Comparison of ENCODE assay signal across 8 mouse cellular contexts in genomic region chr11:60808286-60809070, GRCm38 (mm10). TPM values are rescaled to one million over a fixed set of nuclear protein-coding genes. Genes with fewer than 3 reads are reported as not detected.
DNase-seq lines count a peak whose midpoint lies in the region; ATAC-seq lines count a peak whose summit lies in the region.

No protein-coding gene starts in this region.

- no peak overlapping the region for H3K4me2 ChIP-seq in hindbrain, embryonic 14.5 days (replicated peaks)
- no peak overlapping the region for H3K4me2 ChIP-seq in hindbrain, embryonic 11.5 days (replicated peaks; ENCODE audit: low read depth, low read length)
- H3K4me2 ChIP-seq in heart, embryonic 16.5 days (ENCODE audit: low read depth, low read length) = peak overlapping the region; percentile 13; the same call in 1 of the 2 replicates

- no peaks in the 10 kb centered on the region for H3K9me3 ChIP-seq in hindbrain, embryonic 14.5 days (ENCODE audit: control insufficient read depth, low read length)
- no peaks in the 10 kb centered on the region for H3K9me3 ChIP-seq in hindbrain, embryonic 11.5 days (ENCODE audit: control insufficient read depth, low read length)
- H3K9me3 ChIP-seq in heart, embryonic 16.5 days (replicated peaks; ENCODE audit: control insufficient read depth, low read length) = no peaks in the 10 kb centered on the region

- H3K36me3 ChIP-seq in hindbrain, embryonic 14.5 days (replicated peaks; ENCODE audit: control insufficient read depth, insufficient read depth) = no peaks in the 10 kb centered on the region
- H3K36me3 ChIP-seq in hindbrain, embryonic 11.5 days (ENCODE audit: control insufficient read depth, insufficient read depth, low read length) = no peaks in the 10 kb centered on the region
- no peaks in the 10 kb centered on the region for H3K36me3 ChIP-seq in heart, embryonic 16.5 days (ENCODE audit: control insufficient read depth, insufficient read depth)

- H3K4me3 ChIP-seq in hindbrain, embryonic 14.5 days (replicated peaks; ENCODE audit: low read length) = no peak overlapping the region
- no peak overlapping the region for H3K4me3 ChIP-seq in hindbrain, embryonic 11.5 days (ENCODE audit: low read depth, low read length)
- H3K4me3 ChIP-seq in heart, embryonic 16.5 days (ENCODE audit: low read length) = no peak overlapping the region

- peaks cover 6% of the 10 kb centered on the region; the same call in 1 of the 2 replicates for H3K4me1 ChIP-seq in hindbrain, embryonic 14.5 days (replicated peaks; ENCODE audit: control insufficient read depth, insufficient read depth, low read length)
- H3K4me1 ChIP-seq in hindbrain, embryonic 11.5 days (replicated peaks; ENCODE audit: control insufficient read depth, insufficient read depth, low read length) = no peaks in the 10 kb centered on the region
- peaks cover 29% of the 10 kb centered on the region for H3K4me1 ChIP-seq in heart, embryonic 16.5 days (ENCODE audit: control insufficient read depth, insufficient read depth, low read length)

- ATAC-seq in hindbrain, embryonic 14.5 days (ENCODE audit: low FRiP score) = no peak
- no peak for ATAC-seq in hindbrain, embryonic 11.5 days (ENCODE audit: low FRiP score)
- no peak for ATAC-seq in heart, embryonic 16.5 days (replicated peaks; ENCODE audit: extremely low read depth, insufficient read depth, low FRiP score)
- ATAC-seq in megakaryocyte-erythroid progenitor cell, adult 5-6 weeks (replicated peaks; ENCODE audit: low FRiP score, low TSS enrichment, poor library complexity, severe bottlenecking) = peak; percentile 73

- peak; percentile 57 for DNase-seq in hindbrain, embryonic 14.5 days (ENCODE audit: low spot score)
- no peak for DNase-seq in hindbrain, embryonic 11.5 days (ENCODE audit: low spot score)
- peak; percentile 41 for DNase-seq in R1 (ENCODE audit: low read depth, low spot score)
- DNase-seq in layer of hippocampus, postnatal 10 days (ENCODE audit: low spot score in 2 of 2) = peak; percentile 19 to 29
- no peak for DNase-seq in c-Kit-positive CD71-positive TER-119-positive erythroid progenitor cells, embryonic 14.5 days (ENCODE audit: low spot score)
- no peak for DNase-seq in spleen, postnatal 10 days (ENCODE audit: low spot score in 2 of 2)

- WGBS in hindbrain, embryonic 14.5 days = 77% methylated on average over 4 of the region's 4 CpGs
- 86% methylated on average over 4 of the region's 4 CpGs for WGBS in hindbrain, embryonic 11.5 days
- 65% methylated on average over 4 of the region's 4 CpGs for WGBS in heart, embryonic 16.5 days

- H3K27ac ChIP-seq in hindbrain, embryonic 14.5 days = no peak overlapping the region
- no peak overlapping the region for H3K27ac ChIP-seq in hindbrain, embryonic 11.5 days (ENCODE audit: low read depth, low read length)
- peak overlapping the region; percentile 30 for H3K27ac ChIP-seq in heart, embryonic 16.5 days (ENCODE audit: low read length)

- H3K27me3 ChIP-seq in hindbrain, embryonic 14.5 days (ENCODE audit: control insufficient read depth, insufficient read depth, low read length) = no peaks in the 10 kb centered on the region
- H3K27me3 ChIP-seq in hindbrain, embryonic 11.5 days (ENCODE audit: control insufficient read depth, insufficient read depth, low read length) = no peaks in the 10 kb centered on the region
- H3K27me3 ChIP-seq in heart, embryonic 16.5 days (ENCODE audit: control insufficient read depth, insufficient read depth, low read length) = no peaks in the 10 kb centered on the region

- H3K9ac ChIP-seq in hindbrain, embryonic 14.5 days = no peak overlapping the region
- no peak overlapping the region for H3K9ac ChIP-seq in hindbrain, embryonic 11.5 days (ENCODE audit: low read depth, low read length)
- H3K9ac ChIP-seq in heart, embryonic 16.5 days (ENCODE audit: low read length) = 0 out of 2 replicates have a peak overlapping the region, but pooled peaks have one; percentile 7

RNA-seq across cellular contexts. Expression of gene Shmt1, which starts 3.0 kb away (rescaled TPM):
- polyA plus RNA-seq in hindbrain, embryonic 14.5 days (2014; fragmentation: Nextera tagmentation; extraction: Ambion mirVana) = 6.4 and 8.7 TPM in 2 replicates
- 32.9 and 37.3 TPM in 2 replicates for polyA plus RNA-seq in hindbrain, embryonic 11.5 days (2014; fragmentation: Nextera tagmentation; extraction: Ambion mirVana)
- 50.9 and 52.7 TPM in 2 replicates for polyA plus RNA-seq in heart, embryonic 16.5 days (2015; fragmentation: Nextera tagmentation; extraction: Ambion mirVana)
- 1 to 10 TPM; 3.9 to 7.1 TPM for total RNA-seq in layer of hippocampus, postnatal 10 days (2021)
- 9.1 and 11.9 TPM in 2 replicates for total RNA-seq in megakaryocyte-erythroid progenitor cell, adult 5-6 weeks (2014; fragmentation: Nextera tagmentation)
- 29.1 and 73.7 TPM in 2 replicates for total RNA-seq in megakaryocyte-erythroid progenitor cell, adult 5-6 weeks (2017)

RNA-seq across cellular contexts. Expression of gene Dhrs7b, which starts 22.0 kb away (rescaled TPM):
- 34.3 and 34.6 TPM in 2 replicates for polyA plus RNA-seq in hindbrain, embryonic 14.5 days (2014; fragmentation: Nextera tagmentation; extraction: Ambion mirVana)
- 23.5 and 30.5 TPM in 2 replicates for polyA plus RNA-seq in hindbrain, embryonic 11.5 days (2014; fragmentation: Nextera tagmentation; extraction: Ambion mirVana)
- polyA plus RNA-seq in heart, embryonic 16.5 days (2015; fragmentation: Nextera tagmentation; extraction: Ambion mirVana) = 29.9 and 33.6 TPM in 2 replicates
- 10 to 100 TPM; 26.1 to 27.4 TPM for total RNA-seq in layer of hippocampus, postnatal 10 days (2021)
- 18.5 and 19.1 TPM in 2 replicates for total RNA-seq in megakaryocyte-erythroid progenitor cell, adult 5-6 weeks (2014; fragmentation: Nextera tagmentation)
- total RNA-seq in megakaryocyte-erythroid progenitor cell, adult 5-6 weeks (2017) = 15.4 and 27.2 TPM in 2 replicates

RNA-seq across cellular contexts. Expression of gene Smcr8, which starts 31.2 kb away (rescaled TPM):
- polyA plus RNA-seq in hindbrain, embryonic 14.5 days (2014; fragmentation: Nextera tagmentation; extraction: Ambion mirVana) = 8.3 and 8.9 TPM in 2 replicates
- polyA plus RNA-seq in hindbrain, embryonic 11.5 days (2014; fragmentation: Nextera tagmentation; extraction: Ambion mirVana) = 8.4 and 8.8 TPM in 2 replicates
- 4.3 and 4.6 TPM in 2 replicates for polyA plus RNA-seq in heart, embryonic 16.5 days (2015; fragmentation: Nextera tagmentation; extraction: Ambion mirVana)
- 10 to 100 TPM; 22.1 to 23.6 TPM for total RNA-seq in layer of hippocampus, postnatal 10 days (2021)
- total RNA-seq in megakaryocyte-erythroid progenitor cell, adult 5-6 weeks (2014; fragmentation: Nextera tagmentation) = 18.5 and 21.5 TPM in 2 replicates
- 11.7 and 11.9 TPM in 2 replicates for total RNA-seq in megakaryocyte-erythroid progenitor cell, adult 5-6 weeks (2017)

RNA-seq across cellular contexts. Expression of gene Top3a, which starts 31.3 kb away (rescaled TPM):
- 7.2 and 8.0 TPM in 2 replicates for polyA plus RNA-seq in hindbrain, embryonic 14.5 days (2014; fragmentation: Nextera tagmentation; extraction: Ambion mirVana)
- 13.1 and 15.2 TPM in 2 replicates for polyA plus RNA-seq in hindbrain, embryonic 11.5 days (2014; fragmentation: Nextera tagmentation; extraction: Ambion mirVana)
- polyA plus RNA-seq in heart, embryonic 16.5 days (2015; fragmentation: Nextera tagmentation; extraction: Ambion mirVana) = 9.3 and 9.8 TPM in 2 replicates
- 1 to 10 TPM; 5.8 to 6.1 TPM for total RNA-seq in layer of hippocampus, postnatal 10 days (2021)
- 17.9 and 18.8 TPM in 2 replicates for total RNA-seq in megakaryocyte-erythroid progenitor cell, adult 5-6 weeks (2014; fragmentation: Nextera tagmentation)
- total RNA-seq in megakaryocyte-erythroid progenitor cell, adult 5-6 weeks (2017) = 19.8 and 24.8 TPM in 2 replicates

Comparison
In these comparisons a context has a peak if more than half of its experiments do, and no peak if none do; other contexts are left out.
1. DNase-seq: peak in hindbrain, embryonic 14.5 days (single experiment), R1 (single experiment) and layer of hippocampus, postnatal 10 days (2 of 2); none in hindbrain, embryonic 11.5 days (single experiment), c-Kit-positive CD71-positive TER-119-positive erythroid progenitor cells, embryonic 14.5 days (single experiment) and spleen, postnatal 10 days (0 of 2).